Mouse (Mus musculus): Measurements from ENCODE around the gene Slc9a9. TPM values are rescaled to one million over a fixed set of nuclear protein-coding genes. Genes with fewer than 3 reads are reported as not detected.

Gene Slc9a9
- polyA plus RNA-seq, 1 experiment from 2014 or later, result 4.4 TPM

Small RNA genes lying within 50 kb of the gene (microRNA-seq; reads per million reads assigned to microRNA genes)
- gene Mir7656, result 0.63 reads per million

Other genes starting within 250 kb of the Slc9a9 start
- gene 1190002N15Rik, start 131.8 kb upstream of the Slc9a9 start, polyA plus RNA-seq (2014; fragmentation: Nextera tagmentation; extraction: Ambion mirVana), result 17.8 and 17.9 TPM in 2 replicates

Measured in kidney, embryonic 14.5 days (tissue).